Mouse (Mus musculus): Measurements from ENCODE around the gene Nfkbia. TPM values are rescaled to one million over a fixed set of nuclear protein-coding genes. Genes with fewer than 3 reads are reported as not detected.

The Nfkbia gene
- polyA plus RNA-seq, 1 experiment: 4.2 TPM

- Histone ChIP-seq H3K36me3 (ENCODE audit: control insufficient read depth) (no peaks in the 10 kb centered on the region), H3K4me1 (ENCODE audit: control insufficient read depth) (no peaks in the 10 kb centered on the region), H3K4me3 (replicated peaks) (no peak overlapping the region), H3K9me3 (ENCODE audit: control insufficient read depth, low read length) (no peaks in the 10 kb centered on the region), H3K27me3 (ENCODE audit: control insufficient read depth) (no peaks in the 10 kb centered on the region)
- TF ChIP-seq TAL1 (IDR thresholded peaks at IDR 0.05; ENCODE audit: low read length): no peak
- no peak for TF ChIP-seq GATA1 (IDR thresholded peaks at IDR 0.05; ENCODE audit: low read length)
Measured at GRCm38 (mm10) chr12:55449048-55449447, 43.4 kb downstream of the Nfkbia start.

GRCm38 (mm10) chr12:55448457-55448856, 44.0 kb downstream of the Nfkbia start:
- TF ChIP-seq TAL1 (IDR thresholded peaks at IDR 0.05; ENCODE audit: low read length) (no peak), GATA1 (IDR thresholded peaks at IDR 0.05; ENCODE audit: low read length) (no peak)
- no peaks in the 10 kb centered on the region for H3K9me3 ChIP-seq (ENCODE audit: control insufficient read depth, low read length)
- no peak overlapping the region for H3K4me3 ChIP-seq (replicated peaks)
- H3K27me3 ChIP-seq (ENCODE audit: control insufficient read depth): no peaks in the 10 kb centered on the region
- no peaks in the 10 kb centered on the region for H3K36me3 ChIP-seq (ENCODE audit: control insufficient read depth)
- H3K4me1 ChIP-seq (ENCODE audit: control insufficient read depth): no peaks in the 10 kb centered on the region

- no peaks in the 10 kb centered on the region for H3K4me1 ChIP-seq (ENCODE audit: control insufficient read depth)
- no peaks in the 10 kb centered on the region for H3K9me3 ChIP-seq (ENCODE audit: control insufficient read depth, low read length)
- no peak overlapping the region for H3K4me3 ChIP-seq (replicated peaks)
- H3K36me3 ChIP-seq (ENCODE audit: control insufficient read depth): no peaks in the 10 kb centered on the region
- TF ChIP-seq GATA1 (IDR thresholded peaks at IDR 0.05; ENCODE audit: low read length) (no peak), TAL1 (IDR thresholded peaks at IDR 0.05; ENCODE audit: low read length) (no peak)
- H3K27me3 ChIP-seq (ENCODE audit: control insufficient read depth): no peaks in the 10 kb centered on the region
Measured at GRCm38 (mm10) chr12:55447396-55447760, 45.1 kb downstream of the Nfkbia start.

GRCm38 (mm10) chr12:55446746-55447395, 45.6 kb downstream of the Nfkbia start:
- Histone ChIP-seq H3K4me3 (replicated peaks) (no peak overlapping the region), H3K27me3 (ENCODE audit: control insufficient read depth) (no peaks in the 10 kb centered on the region), H3K9me3 (ENCODE audit: control insufficient read depth, low read length) (no peaks in the 10 kb centered on the region), H3K4me1 (ENCODE audit: control insufficient read depth) (no peaks in the 10 kb centered on the region), H3K36me3 (ENCODE audit: control insufficient read depth) (no peaks in the 10 kb centered on the region)
- TF ChIP-seq GATA1 (IDR thresholded peaks at IDR 0.05; ENCODE audit: low read length) (no peak), TAL1 (IDR thresholded peaks at IDR 0.05; ENCODE audit: low read length) (no peak)

GRCm38 (mm10) chr12:55446366-55446745, 46.1 kb downstream of the Nfkbia start:
- no peak for TF ChIP-seq TAL1 (IDR thresholded peaks at IDR 0.05; ENCODE audit: low read length)
- no peak for TF ChIP-seq GATA1 (IDR thresholded peaks at IDR 0.05; ENCODE audit: low read length)
- H3K4me1 ChIP-seq (ENCODE audit: control insufficient read depth): no peaks in the 10 kb centered on the region
- no peaks in the 10 kb centered on the region for H3K36me3 ChIP-seq (ENCODE audit: control insufficient read depth)
- no peak overlapping the region for H3K4me3 ChIP-seq (replicated peaks)
- no peaks in the 10 kb centered on the region for H3K27me3 ChIP-seq (ENCODE audit: control insufficient read depth)
- H3K9me3 ChIP-seq (ENCODE audit: control insufficient read depth, low read length): no peaks in the 10 kb centered on the region

- H3K9me3 ChIP-seq (ENCODE audit: control insufficient read depth, low read length): no peaks in the 10 kb centered on the region
- no peaks in the 10 kb centered on the region for H3K4me1 ChIP-seq (ENCODE audit: control insufficient read depth)
- no peaks in the 10 kb centered on the region for H3K36me3 ChIP-seq (ENCODE audit: control insufficient read depth)
- no peaks in the 10 kb centered on the region for H3K27me3 ChIP-seq (ENCODE audit: control insufficient read depth)
- no peak overlapping the region for H3K4me3 ChIP-seq (replicated peaks)
- TF ChIP-seq GATA1 (IDR thresholded peaks at IDR 0.05; ENCODE audit: low read length): no peak
- TF ChIP-seq TAL1 (IDR thresholded peaks at IDR 0.05; ENCODE audit: low read length): no peak
Measured at GRCm38 (mm10) chr12:55445583-55445982, 46.9 kb downstream of the Nfkbia start.

- H3K4me1 ChIP-seq (ENCODE audit: control insufficient read depth): no peaks in the 10 kb centered on the region
- no peak for TF ChIP-seq TAL1 (IDR thresholded peaks at IDR 0.05; ENCODE audit: low read length)
- no peaks in the 10 kb centered on the region for H3K9me3 ChIP-seq (ENCODE audit: control insufficient read depth, low read length)
- H3K4me3 ChIP-seq (replicated peaks): no peak overlapping the region
- no peaks in the 10 kb centered on the region for H3K36me3 ChIP-seq (ENCODE audit: control insufficient read depth)
- no peaks in the 10 kb centered on the region for H3K27me3 ChIP-seq (ENCODE audit: control insufficient read depth)
Measured at GRCm38 (mm10) chr12:55444031-55444451, 48.4 kb downstream of the Nfkbia start.

GRCm38 (mm10) chr12:55442861-55443850, 49.3 kb downstream of the Nfkbia start:
- no peak overlapping the region for H3K4me3 ChIP-seq (replicated peaks)
- H3K27me3 ChIP-seq (ENCODE audit: control insufficient read depth): no peaks in the 10 kb centered on the region; the same call in 1 of the 2 replicates
- no peak for TF ChIP-seq GATA1 (IDR thresholded peaks at IDR 0.05; ENCODE audit: low read length)
- TF ChIP-seq TAL1 (IDR thresholded peaks at IDR 0.05; ENCODE audit: low read length): no peak
- H3K4me1 ChIP-seq (ENCODE audit: control insufficient read depth): no peaks in the 10 kb centered on the region
- H3K9me3 ChIP-seq (ENCODE audit: control insufficient read depth, low read length): no peaks in the 10 kb centered on the region
- H3K36me3 ChIP-seq (ENCODE audit: control insufficient read depth): no peaks in the 10 kb centered on the region

- Histone ChIP-seq H3K4me3 (replicated peaks) (no peak overlapping the region), H3K9me3 (ENCODE audit: control insufficient read depth, low read length) (no peaks in the 10 kb centered on the region), H3K27me3 (ENCODE audit: control insufficient read depth) (no peaks in the 10 kb centered on the region; the same call in 1 of the 2 replicates), H3K4me1 (ENCODE audit: control insufficient read depth) (no peaks in the 10 kb centered on the region), H3K36me3 (ENCODE audit: control insufficient read depth) (no peaks in the 10 kb centered on the region)
- no peak for TF ChIP-seq GATA1 (IDR thresholded peaks at IDR 0.05; ENCODE audit: low read length)
- no peak for TF ChIP-seq TAL1 (IDR thresholded peaks at IDR 0.05; ENCODE audit: low read length)
Measured at GRCm38 (mm10) chr12:55442245-55442644, 50.2 kb downstream of the Nfkbia start.
